Mouse (Mus musculus): ENCODE results near the gene Ctbp2. TPM values are rescaled to one million over a fixed set of nuclear protein-coding genes. Genes with fewer than 3 reads are reported as not detected.

Ctbp2 gene
- total RNA-seq, 4 experiments from 2014 or later: 26.0 to 30.6 (median 27.5) TPM

GRCm38 (mm10) chr7:132939118-132939517 is 185.0 kb downstream of the Ctbp2 start:
- DNase-seq (ENCODE audit: low spot score in 2 of 2): no peak

Other genes starting within 250 kb of the Ctbp2 start
- 10 to 100 TPM; 43.8 to 55.4 (median 47.9) TPM for gene Zranb1, start 193.2 kb downstream of the Ctbp2 start, total RNA-seq (2022)
- gene Fgfr2, start 1.0 kb downstream of the Ctbp2 start, total RNA-seq (2022): 10 to 100 TPM; 50.6 to 73.1 (median 64.8) TPM

Measured in left cerebral cortex, adult 8-10 months (tissue).